ENCODE assay signal across 8 mouse cellular contexts in genomic region chr2:31760486-31760885, GRCm38 (mm10). TPM values are rescaled to one million over a fixed set of nuclear protein-coding genes. Genes with fewer than 3 reads are reported as not detected.
DNase-seq lines count a peak whose midpoint lies in the region; ATAC-seq and TF ChIP-seq lines count a peak whose summit lies in the region.

No protein-coding gene starts in this region.

- no peaks in the 10 kb centered on the region for H3K36me3 ChIP-seq in spleen, adult 2 months (ENCODE audit: control insufficient read depth, insufficient read depth, low read length)
- no peaks in the 10 kb centered on the region for H3K36me3 ChIP-seq in forebrain, embryonic 11.5 days (ENCODE audit: control insufficient read depth, insufficient read depth, low read length)
- H3K36me3 ChIP-seq in limb, embryonic 13.5 days = peaks cover 3% of the 10 kb centered on the region; the same call in 1 of the 2 replicates
- H3K36me3 ChIP-seq in stomach, embryonic 14.5 days (ENCODE audit: control insufficient read depth, insufficient read depth, low read length) = peaks cover 3% of the 10 kb centered on the region; the same call in 1 of the 2 replicates

- H3K27me3 ChIP-seq in spleen, adult 2 months (ENCODE audit: control insufficient read depth, insufficient read depth, low read length) = no peaks in the 10 kb centered on the region
- H3K27me3 ChIP-seq in forebrain, embryonic 11.5 days (ENCODE audit: control insufficient read depth, insufficient read depth, low read length) = no peaks in the 10 kb centered on the region
- H3K27me3 ChIP-seq in limb, embryonic 13.5 days = no peaks in the 10 kb centered on the region
- no peaks in the 10 kb centered on the region for H3K27me3 ChIP-seq in stomach, embryonic 14.5 days (ENCODE audit: control insufficient read depth, insufficient read depth, low read length)

- 0% methylated on average over 1 of the region's 1 CpGs for whole genome bisulfite sequencing in spleen, adult 2 months
- WGBS in forebrain, embryonic 11.5 days = 0% methylated on average over 1 of the region's 1 CpGs
- 0% methylated on average over 1 of the region's 1 CpGs for WGBS in limb, embryonic 13.5 days
- 0% methylated on average over 1 of the region's 1 CpGs for WGBS in stomach, embryonic 14.5 days

- TF ChIP-seq POLR2A in spleen, adult 2 months (IDR thresholded peaks at IDR 0.05; ENCODE audit: low read depth, low read length) = no peak

- no peaks in the 10 kb centered on the region for H3K9me3 ChIP-seq in forebrain, embryonic 11.5 days (ENCODE audit: control insufficient read depth, low read length)
- H3K9me3 ChIP-seq in limb, embryonic 13.5 days = no peaks in the 10 kb centered on the region
- no peaks in the 10 kb centered on the region for H3K9me3 ChIP-seq in stomach, embryonic 14.5 days (ENCODE audit: control insufficient read depth, low read depth, low read length)

- ATAC-seq in forebrain, embryonic 11.5 days (replicated peaks; ENCODE audit: low FRiP score) = no peak
- no peak for ATAC-seq in limb, embryonic 13.5 days (ENCODE audit: low FRiP score, low read depth)
- no peak for ATAC-seq in stomach, embryonic 14.5 days (ENCODE audit: insufficient number of reproducible peaks, insufficient read depth, low FRiP score, low read depth)

- intact Hi-C loops in gastrocnemius, postnatal 36 days (cut with DNase I) = no loop called here

- H3K4me3 ChIP-seq in spleen, adult 2 months (ENCODE audit: extremely low read depth, insufficient read depth, insufficient read length) = peak overlapping the region; percentile 77
- H3K4me3 ChIP-seq in forebrain, embryonic 11.5 days (ENCODE audit: low read depth, low read length) = peak overlapping the region; percentile 83
- H3K4me3 ChIP-seq in limb, embryonic 13.5 days = peak overlapping the region; percentile 93
- peak overlapping the region; percentile 99 for H3K4me3 ChIP-seq in stomach, embryonic 14.5 days (ENCODE audit: low read depth, low read length)

- peak overlapping the region; percentile 84 for H3K4me2 ChIP-seq in forebrain, embryonic 11.5 days (ENCODE audit: low read depth, low read length, severe bottlenecking)
- H3K4me2 ChIP-seq in limb, embryonic 13.5 days (replicated peaks) = peak overlapping the region; percentile 96
- H3K4me2 ChIP-seq in stomach, embryonic 14.5 days (replicated peaks; ENCODE audit: low read depth, low read length) = peak overlapping the region; percentile 89

- H3K27ac ChIP-seq in spleen, adult 2 months (ENCODE audit: insufficient read depth, low read length) = peak overlapping the region; percentile 84
- peak overlapping the region; percentile 69 for H3K27ac ChIP-seq in forebrain, embryonic 11.5 days (ENCODE audit: low read depth, low read length)
- H3K27ac ChIP-seq in limb, embryonic 13.5 days = peak overlapping the region; percentile 98
- peak overlapping the region; percentile 97 for H3K27ac ChIP-seq in stomach, embryonic 14.5 days (ENCODE audit: low read length)

- no peak for DNase-seq in spleen, adult 2 months (ENCODE audit: low read depth in 1 of 2, low spot score in 2 of 2)
- DNase-seq in spleen, adult 18-20 months = no peak
- no peak for DNase-seq in forebrain, embryonic 11.5 days (ENCODE audit: low spot score)
- DNase-seq in ovary, postnatal 14 days (ENCODE audit: low spot score) = no peak
- DNase-seq in gastrocnemius, postnatal 25 days = no peak
- no peak for DNase-seq in gastrocnemius, postnatal 36 days

- TF ChIP-seq CTCF in spleen, adult 2 months (IDR thresholded peaks at IDR 0.05; ENCODE audit: extremely low read depth, insufficient read depth, insufficient read length, insufficient replicate concordance) = no peak

- H3K4me1 ChIP-seq in spleen, adult 2 months (ENCODE audit: control insufficient read depth, insufficient read depth, insufficient read length) = peaks cover 20% of the 10 kb centered on the region; the same call in 1 of the 2 replicates
- peaks cover 18% of the 10 kb centered on the region for H3K4me1 ChIP-seq in forebrain, embryonic 11.5 days (replicated peaks; ENCODE audit: control insufficient read depth, insufficient read depth, low read length)
- peaks cover 58% of the 10 kb centered on the region for H3K4me1 ChIP-seq in limb, embryonic 13.5 days
- peaks cover 31% of the 10 kb centered on the region for H3K4me1 ChIP-seq in stomach, embryonic 14.5 days (ENCODE audit: control insufficient read depth, insufficient read depth, low read length)

- H3K9ac ChIP-seq in forebrain, embryonic 11.5 days (ENCODE audit: low read length) = peak overlapping the region; percentile 98
- H3K9ac ChIP-seq in limb, embryonic 13.5 days = peak overlapping the region; percentile 99
- H3K9ac ChIP-seq in stomach, embryonic 14.5 days (replicated peaks; ENCODE audit: low read depth, low read length) = peak overlapping the region; percentile 99

RNA-seq across cellular contexts. Expression of gene Qrfp, which starts 49.9 kb away (rescaled TPM):
- polyA plus RNA-seq in spleen, adult 2 months (2012; rRNA removed) = 0.93 and 1.1 TPM in 2 replicates
- 0.16 and 0.24 TPM in 2 replicates for polyA plus RNA-seq in forebrain, embryonic 11.5 days (2014; fragmentation: Nextera tagmentation; extraction: Ambion mirVana)
- polyA plus RNA-seq in limb, embryonic 13.5 days (2015; fragmentation: Nextera tagmentation; extraction: Ambion mirVana) = 0.14 and 0.23 TPM in 2 replicates
- polyA plus RNA-seq in stomach, embryonic 14.5 days (2014; fragmentation: Nextera tagmentation; extraction: Ambion mirVana) = 0.11 and 0.25 TPM in 2 replicates
- not detected for total RNA-seq in gastrocnemius, postnatal 25 days (2021)
- total RNA-seq in gastrocnemius, postnatal 36 days (2021) = not detected
